Mouse (Mus musculus) G1E (cell line): ENCODE data around the gene Ptprm. TPM values are rescaled to one million over a fixed set of nuclear protein-coding genes. Genes with fewer than 3 reads are reported as not detected.
"Not testable (repeated sequence)": the region's sequence is repeated elsewhere in the genome, so short reads cannot be mapped to it uniquely, and the experiment has no call there.

Experiments used
- ATAC-seq: 2 replicates; pipeline ENCODE4 v1.8.0; 2016; ENCODE audit warnings: mild to moderate bottlenecking; ENCODE audit not compliant: insufficient number of reproducible peaks, poor library complexity, low FRiP score, severe bottlenecking; ENCODE audit errors: extremely low read depth
- DNase-seq: peaks from one replicate; pipeline ENCODE4 v3.0.0; 2012; ENCODE audit warnings: low spot score
- H3K27me3 ChIP-seq: 2 replicates; pipeline ENCODE4 v1.6.1; 2012; ENCODE audit warnings: mild to moderate bottlenecking, low read length, inconsistent platforms; ENCODE audit not compliant: insufficient read depth
- H3K36me3 ChIP-seq: replicated peaks from 2 replicates; pipeline ENCODE3; 2012; ENCODE audit warnings: mild to moderate bottlenecking, inconsistent platforms
- H3K4me1 ChIP-seq: 2 replicates; pipeline ENCODE4 v1.6.1; 2012; ENCODE audit warnings: low read depth, low read length, inconsistent platforms, mixed read lengths; ENCODE audit not compliant: insufficient read depth
- H3K4me3 ChIP-seq: 2 replicates; pipeline ENCODE4 v1.5.1; 2012; ENCODE audit warnings: low read depth, mild to moderate bottlenecking, inconsistent platforms, low read length, moderate library complexity, mixed read lengths
- H3K9me3 ChIP-seq: replicated peaks from 2 replicates; pipeline ENCODE4 v1.6.1; 2012; ENCODE audit warnings: inconsistent platforms
- CTCF ChIP-seq: IDR thresholded peaks from 2 replicates; pipeline ENCODE4 v1.5.1; 2012; ENCODE audit warnings: low read depth, low read length, inconsistent platforms, mixed read lengths
- GATA1 ChIP-seq: IDR thresholded peaks from 2 replicates; pipeline ENCODE4 v1.6.1; 2012; ENCODE audit warnings: borderline replicate concordance, low read length, inconsistent platforms, mixed read lengths
- GATA2 ChIP-seq: IDR thresholded peaks from 2 replicates; pipeline ENCODE4 v1.6.1; 2012; ENCODE audit warnings: low read depth, low read length, inconsistent platforms, borderline replicate concordance
- POLR2AphosphoS5 ChIP-seq: IDR thresholded peaks from 2 replicates; pipeline ENCODE4 v1.6.1; 2012; ENCODE audit warnings: low read depth, low read length, inconsistent platforms; ENCODE audit not compliant: insufficient replicate concordance
- TAL1 ChIP-seq: conservative IDR thresholded peaks from 2 replicates; pipeline ENCODE4 v1.6.1; 2012; ENCODE audit warnings: low read depth, low read length, inconsistent platforms, mixed read lengths
- polyA plus RNA-seq: library from polyadenylated mRNA; stranded (reverse); fragments of >175 nt; gene quantifications from 2 replicates; pipeline ENCODE4 v1.2.3, GENCODE M21; 2012
- total RNA-seq, 2 experiments: library from RNA; stranded (forward) in 1 of 2; stranded (reverse) in 1 of 2; fragments of 200-1000 nt in 1 of 2; fragments of >200 nt in 1 of 2; fragmentation: Nextera tagmentation in 1 of 2; gene quantifications; 2 replicates each; pipeline ENCODE4 v1.2.3; 2014 to 2017

The Ptprm gene
- total and polyA plus RNA-seq, 3 experiments: 0.27 TPM; not detected in 2

DNA sequence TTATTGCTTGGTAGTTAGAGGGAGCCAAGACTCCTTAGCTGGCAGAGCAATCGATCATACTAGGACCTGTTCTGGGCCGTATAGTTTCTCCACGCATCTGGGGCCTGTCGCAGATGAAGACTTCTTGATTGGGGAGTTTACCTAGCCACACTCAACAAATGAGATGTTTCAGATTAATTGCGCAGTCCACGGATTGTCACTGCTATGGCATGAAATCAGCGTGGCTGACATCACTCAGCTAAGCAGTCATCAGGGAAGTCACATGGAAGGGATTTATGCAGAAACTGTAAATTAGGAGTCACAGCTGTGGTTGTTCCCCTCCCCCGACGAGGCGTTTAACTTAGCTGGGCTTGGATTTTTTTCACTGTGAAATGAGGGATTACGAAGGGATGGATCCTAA, 479.4 kb downstream of the Ptprm start:
- DNase-seq: no peak
- H3K9me3 ChIP-seq: peaks cover 61% of the 10 kb centered on the region

DNA sequence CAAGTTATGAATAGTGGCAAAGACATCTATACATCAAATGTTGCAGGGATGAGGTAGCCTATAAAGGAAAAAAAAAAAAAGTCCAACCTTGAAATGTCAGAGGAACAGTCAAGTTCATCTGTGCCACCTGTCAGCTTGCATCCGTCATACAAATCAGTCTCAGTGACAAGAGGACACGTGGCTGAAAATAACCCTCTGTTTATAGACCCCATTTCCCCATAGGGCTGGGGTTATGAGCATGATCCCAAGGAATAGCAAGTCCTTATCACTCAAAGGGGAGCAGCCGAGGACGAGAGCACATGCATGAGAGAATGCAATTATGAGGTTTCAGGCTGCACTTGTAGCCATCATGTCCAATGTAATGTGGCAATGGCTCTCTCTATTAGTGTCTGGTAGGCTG, 482.9 kb downstream of the Ptprm start:
- TF ChIP-seq POLR2AphosphoS5: no peak
- ATAC-seq (no peak), DNase-seq (no peak)
- H3K36me3 ChIP-seq: no peaks in the 10 kb centered on the region
- H3K4me3 ChIP-seq: no peak overlapping the region
- H3K4me1 ChIP-seq: no peaks in the 10 kb centered on the region
- H3K27me3 ChIP-seq: no peaks in the 10 kb centered on the region
- peaks cover 70% of the 10 kb centered on the region for H3K9me3 ChIP-seq

More for the DNA sequence above, 479.4 kb downstream of the Ptprm start:
- Histone ChIP-seq H3K27me3 (no peaks in the 10 kb centered on the region), H3K4me3 (no peak overlapping the region), H3K36me3 (no peaks in the 10 kb centered on the region), H3K4me1 (no peaks in the 10 kb centered on the region)
- no peak for ATAC-seq
- TF ChIP-seq CTCF: no peak
- no peak for TF ChIP-seq POLR2AphosphoS5
- no peak for TF ChIP-seq TAL1

- H3K9me3 ChIP-seq: peaks cover 72% of the 10 kb centered on the region
Observed at GRCm38 (mm10) chr17:66869581-66870002, 484.7 kb downstream of the Ptprm start.

GRCm38 (mm10) chr17:66864441-66864840, 489.8 kb downstream of the Ptprm start:
- Histone ChIP-seq H3K27me3 (no peaks in the 10 kb centered on the region), H3K36me3 (no peaks in the 10 kb centered on the region), H3K4me3 (no peak overlapping the region), H3K9me3 (peaks cover 61% of the 10 kb centered on the region), H3K4me1 (no peaks in the 10 kb centered on the region)
- no peak for TF ChIP-seq POLR2AphosphoS5
- no peak for TF ChIP-seq CTCF
- TF ChIP-seq TAL1: no peak
- TF ChIP-seq GATA2: no peak
- no peak for TF ChIP-seq GATA1
- no peak; the same call in 1 of the 2 replicates for ATAC-seq
- no peak for DNase-seq

More at GRCm38 (mm10) chr17:66869581-66870002, 484.7 kb downstream of the Ptprm start:
- no peak for DNase-seq
- Histone ChIP-seq H3K36me3 (no peaks in the 10 kb centered on the region), H3K27me3 (no peaks in the 10 kb centered on the region), H3K4me1 (no peaks in the 10 kb centered on the region), H3K4me3 (no peak overlapping the region)
- ATAC-seq: no peak
- no peak for TF ChIP-seq CTCF
- no peak for TF ChIP-seq TAL1
- no peak for TF ChIP-seq GATA2
- TF ChIP-seq GATA1: no peak
- TF ChIP-seq POLR2AphosphoS5: no peak

- Histone ChIP-seq H3K36me3 (no peaks in the 10 kb centered on the region), H3K27me3 (no peaks in the 10 kb centered on the region), H3K4me3 (no peak overlapping the region), H3K9me3 (peaks cover 62% of the 10 kb centered on the region), H3K4me1 (no peaks in the 10 kb centered on the region)
- DNase-seq (no peak), ATAC-seq (no peak)
- TF ChIP-seq TAL1 (no peak), CTCF (no peak), GATA1 (no peak), GATA2 (no peak)
Observed at GRCm38 (mm10) chr17:66861557-66861956, 492.7 kb downstream of the Ptprm start.

- no peak overlapping the region for H3K4me3 ChIP-seq
- DNase-seq: no peak
- peaks cover 61% of the 10 kb centered on the region for H3K9me3 ChIP-seq
- H3K27me3 ChIP-seq: no peaks in the 10 kb centered on the region
- no peak for TF ChIP-seq GATA1
- TF ChIP-seq TAL1: no peak
- TF ChIP-seq CTCF: no peak
- TF ChIP-seq POLR2AphosphoS5: no peak
- TF ChIP-seq GATA2: no peak
- H3K36me3 ChIP-seq: no peaks in the 10 kb centered on the region
- H3K4me1 ChIP-seq: no peaks in the 10 kb centered on the region
- ATAC-seq: no peak
Observed at GRCm38 (mm10) chr17:66858757-66859156, 495.5 kb downstream of the Ptprm start.

- TF ChIP-seq GATA1: no peak
- TF ChIP-seq CTCF: no peak
- no peak for TF ChIP-seq TAL1
- no peak for TF ChIP-seq POLR2AphosphoS5
- no peak for TF ChIP-seq GATA2
- ATAC-seq (no peak), DNase-seq (no peak)
- no peak overlapping the region for H3K4me3 ChIP-seq
- H3K27me3 ChIP-seq: no peaks in the 10 kb centered on the region
- H3K36me3 ChIP-seq: no peaks in the 10 kb centered on the region
- peaks cover 57% of the 10 kb centered on the region for H3K9me3 ChIP-seq
- H3K4me1 ChIP-seq: no peaks in the 10 kb centered on the region
Observed at GRCm38 (mm10) chr17:66852496-66852895, 501.8 kb downstream of the Ptprm start.

DNA sequence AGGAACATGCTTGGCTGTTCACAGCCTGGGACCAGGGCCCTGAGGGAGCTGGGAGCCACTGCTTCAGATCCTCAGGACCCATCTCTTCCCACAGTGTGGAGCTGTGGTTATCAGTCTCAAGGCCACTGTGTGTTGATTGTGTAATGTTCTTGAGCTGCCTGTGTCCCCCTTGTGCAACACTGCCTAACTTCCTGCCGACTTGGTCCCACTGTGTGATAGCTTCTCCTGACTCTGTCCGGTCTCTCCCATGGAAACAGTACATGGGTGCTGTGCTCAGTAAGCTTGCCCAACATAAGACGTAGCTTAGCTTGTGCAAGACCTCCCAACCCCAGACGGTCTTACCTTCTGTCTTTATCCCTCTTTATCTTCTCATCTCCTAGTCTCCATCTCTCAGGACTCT, 507.2 kb downstream of the Ptprm start:
- H3K36me3 ChIP-seq, H3K4me3 ChIP-seq, DNase-seq, H3K27me3 ChIP-seq, ATAC-seq, H3K4me1 ChIP-seq: not testable (repeated sequence)
- peaks cover 53% of the 10 kb centered on the region for H3K9me3 ChIP-seq
